Mouse (Mus musculus): ENCODE measurements around the gene Washc3. TPM values are rescaled to one million over a fixed set of nuclear protein-coding genes. Genes with fewer than 3 reads are reported as not detected.

Gene Washc3
- total and polyA plus RNA-seq, 2 experiments from 2014 or later, result 18.5 to 40.8 TPM

- Histone ChIP-seq H3K36me3 (ENCODE audit: insufficient read depth, low read length) (peaks cover 6% of the 10 kb centered on the region; the same call in 1 of the 2 replicates), H3K9me3 (ENCODE audit: low read length) (no peaks in the 10 kb centered on the region), H3K27me3 (ENCODE audit: insufficient read depth, low read length) (no peaks in the 10 kb centered on the region), H3K9ac (replicated peaks; ENCODE audit: low read length, poor library complexity, severe bottlenecking) (no peak overlapping the region), H3K27ac (ENCODE audit: low read depth, low read length) (no peak overlapping the region), H3K4me2 (ENCODE audit: low read depth, low read length, poor library complexity, severe bottlenecking) (no peak overlapping the region), H3K4me1 (ENCODE audit: insufficient read depth, low read length) (no peaks in the 10 kb centered on the region), H3K4me3 (ENCODE audit: low read depth, low read length) (no peak overlapping the region)
- no peak for TF ChIP-seq CTCF (IDR thresholded peaks at IDR 0.05)
- 94% methylated on average over 3 of the region's 3 CpGs for WGBS
- ATAC-seq (ENCODE audit: low FRiP score) (no peak), DNase-seq (ENCODE audit: low spot score) (no peak)
These were observed 17.3 kb downstream of the Washc3 start for GRCm38 (mm10) chr10:88218161-88218560.

DNA sequence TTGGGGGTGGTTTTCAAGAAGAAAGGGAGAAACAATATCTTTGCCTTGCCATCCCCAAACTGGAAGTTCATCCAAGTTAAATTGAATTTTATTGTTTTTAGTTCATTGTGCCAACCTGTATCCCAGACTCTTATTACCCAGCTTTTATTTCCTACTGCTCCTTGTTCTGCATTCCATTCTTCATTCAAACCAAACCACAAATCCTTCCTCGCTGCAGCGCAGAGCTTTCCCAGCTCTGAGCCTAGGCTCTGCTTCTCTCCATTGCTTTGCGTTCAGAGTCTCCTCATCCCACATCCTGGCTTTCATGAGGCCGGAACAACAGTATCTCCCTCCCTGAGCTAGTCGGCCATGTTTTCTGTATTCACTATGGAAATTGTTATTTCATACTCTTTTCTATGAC is 20.8 kb downstream of the Washc3 start:
- H3K27me3 ChIP-seq (ENCODE audit: insufficient read depth, low read length), result no peaks in the 10 kb centered on the region
- H3K9ac ChIP-seq (replicated peaks; ENCODE audit: low read length, poor library complexity, severe bottlenecking), result no peak overlapping the region
- no peak for DNase-seq (ENCODE audit: low spot score)
- H3K4me1 ChIP-seq (ENCODE audit: insufficient read depth, low read length), result no peaks in the 10 kb centered on the region
- no peak for TF ChIP-seq CTCF (IDR thresholded peaks at IDR 0.05)
- H3K9me3 ChIP-seq (ENCODE audit: low read length), result no peaks in the 10 kb centered on the region
- no peak overlapping the region for H3K4me3 ChIP-seq (ENCODE audit: low read depth, low read length)
- no peak for ATAC-seq (ENCODE audit: low FRiP score)
- WGBS, result 90% methylated on average over 5 of the region's 5 CpGs
- H3K27ac ChIP-seq (ENCODE audit: low read depth, low read length), result no peak overlapping the region
- H3K36me3 ChIP-seq (ENCODE audit: insufficient read depth, low read length), result peaks cover 6% of the 10 kb centered on the region; the same call in 1 of the 2 replicates
- H3K4me2 ChIP-seq (ENCODE audit: low read depth, low read length, poor library complexity, severe bottlenecking), result no peak overlapping the region

DNA sequence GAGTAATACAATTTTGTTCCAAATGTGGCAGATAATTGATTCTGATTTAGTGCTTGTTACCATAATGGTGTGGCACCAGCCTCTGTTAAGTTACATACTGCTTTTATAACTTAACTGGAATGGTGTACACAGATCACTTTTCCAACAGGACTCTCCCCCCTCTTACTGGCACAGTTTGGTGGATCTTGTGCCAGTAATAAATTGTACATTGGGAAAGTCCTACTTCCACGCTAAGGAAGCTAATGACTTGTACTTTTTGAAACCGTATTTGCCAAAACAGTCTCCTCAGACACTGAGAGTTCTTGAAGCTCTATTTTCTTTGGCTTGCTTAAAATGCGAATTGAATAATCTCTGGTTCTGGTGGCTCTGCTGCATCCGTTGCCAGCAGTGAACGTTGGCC is 24.5 kb downstream of the Washc3 start:
- no peaks in the 10 kb centered on the region for H3K9me3 ChIP-seq (ENCODE audit: low read length)
- no peaks in the 10 kb centered on the region for H3K27me3 ChIP-seq (ENCODE audit: insufficient read depth, low read length)
- peaks cover 9% of the 10 kb centered on the region; the same call in 1 of the 2 replicates for H3K36me3 ChIP-seq (ENCODE audit: insufficient read depth, low read length)
- no peak overlapping the region for H3K27ac ChIP-seq (ENCODE audit: low read depth, low read length)
- H3K9ac ChIP-seq (replicated peaks; ENCODE audit: low read length, poor library complexity, severe bottlenecking), result no peak overlapping the region
- no peak for ATAC-seq (ENCODE audit: low FRiP score)
- no peak for TF ChIP-seq CTCF (IDR thresholded peaks at IDR 0.05)
- no peaks in the 10 kb centered on the region for H3K4me1 ChIP-seq (ENCODE audit: insufficient read depth, low read length)
- H3K4me2 ChIP-seq (ENCODE audit: low read depth, low read length, poor library complexity, severe bottlenecking), result no peak overlapping the region
- WGBS, result 90% methylated on average over 5 of the region's 5 CpGs
- H3K4me3 ChIP-seq (ENCODE audit: low read depth, low read length), result no peak overlapping the region
- no peak for DNase-seq (ENCODE audit: low spot score)

DNA sequence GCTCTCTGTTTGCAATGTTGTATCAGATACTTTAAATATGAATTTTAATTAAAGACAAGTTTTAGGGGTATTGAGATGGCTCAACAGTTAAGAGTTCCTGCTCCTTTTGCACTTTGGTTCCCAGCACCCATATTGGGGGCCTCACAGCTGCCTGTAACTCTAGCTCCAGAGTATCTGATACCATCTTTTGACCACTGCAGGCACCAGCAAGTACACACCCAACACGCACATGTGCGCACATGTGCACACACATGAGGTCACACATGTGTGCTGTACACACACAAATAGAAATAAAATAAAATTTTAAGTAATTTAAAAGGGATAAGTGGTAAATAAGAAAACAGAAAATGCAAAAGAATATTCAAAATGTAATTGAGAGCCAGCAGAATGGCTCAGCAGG is 27.1 kb downstream of the Washc3 start:
- no peak overlapping the region for H3K4me3 ChIP-seq (ENCODE audit: low read depth, low read length)
- 100% methylated on average over 2 of the region's 2 CpGs for WGBS
- peaks cover 4% of the 10 kb centered on the region; the same call in 1 of the 2 replicates for H3K36me3 ChIP-seq (ENCODE audit: insufficient read depth, low read length)
- no peak overlapping the region for H3K9ac ChIP-seq (replicated peaks; ENCODE audit: low read length, poor library complexity, severe bottlenecking)
- no peaks in the 10 kb centered on the region for H3K9me3 ChIP-seq (ENCODE audit: low read length)
- TF ChIP-seq CTCF (IDR thresholded peaks at IDR 0.05), result no peak
- H3K27ac ChIP-seq (ENCODE audit: low read depth, low read length), result no peak overlapping the region
- H3K4me2 ChIP-seq (ENCODE audit: low read depth, low read length, poor library complexity, severe bottlenecking), result no peak overlapping the region
- no peaks in the 10 kb centered on the region for H3K27me3 ChIP-seq (ENCODE audit: insufficient read depth, low read length)
- no peaks in the 10 kb centered on the region for H3K4me1 ChIP-seq (ENCODE audit: insufficient read depth, low read length)
- ATAC-seq (ENCODE audit: low FRiP score) (no peak), DNase-seq (ENCODE audit: low spot score) (no peak)

DNA sequence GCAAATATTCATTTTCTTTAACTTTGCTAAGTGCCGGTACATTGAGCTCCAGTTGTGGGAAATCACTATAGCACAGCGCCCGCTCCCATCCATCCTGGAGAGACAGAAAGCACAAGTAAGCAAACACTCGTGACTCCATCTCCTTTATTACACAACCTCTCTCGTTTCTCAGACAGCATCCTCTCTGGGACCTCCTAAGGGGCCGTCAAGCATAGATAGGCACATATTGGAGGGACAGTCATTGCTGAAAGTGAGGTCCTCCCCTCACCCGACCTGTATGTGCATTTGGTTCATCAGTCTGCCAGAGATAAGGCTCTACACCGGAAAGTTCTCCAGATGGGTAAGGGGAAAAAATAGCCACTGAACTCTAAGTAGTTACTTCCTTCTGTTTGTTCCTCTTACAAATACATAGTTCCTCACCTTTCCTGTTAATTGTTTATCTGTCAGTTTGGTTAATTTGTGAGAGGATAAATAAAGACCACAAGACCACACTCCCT is 27.7 kb downstream of the Washc3 start:
- Histone ChIP-seq H3K4me3 (ENCODE audit: low read depth, low read length) (no peak overlapping the region), H3K9ac (replicated peaks; ENCODE audit: low read length, poor library complexity, severe bottlenecking) (no peak overlapping the region), H3K4me1 (ENCODE audit: insufficient read depth, low read length) (no peaks in the 10 kb centered on the region), H3K36me3 (ENCODE audit: insufficient read depth, low read length) (peaks cover 4% of the 10 kb centered on the region; the same call in 1 of the 2 replicates), H3K9me3 (ENCODE audit: low read length) (no peaks in the 10 kb centered on the region), H3K27ac (ENCODE audit: low read depth, low read length) (no peak overlapping the region), H3K27me3 (ENCODE audit: insufficient read depth, low read length) (no peaks in the 10 kb centered on the region), H3K4me2 (ENCODE audit: low read depth, low read length, poor library complexity, severe bottlenecking) (no peak overlapping the region)
- ATAC-seq (ENCODE audit: low FRiP score) (no peak), DNase-seq (ENCODE audit: low spot score) (no peak)
- no peak for TF ChIP-seq CTCF (IDR thresholded peaks at IDR 0.05)
- 84% methylated on average over 8 of the region's 8 CpGs for WGBS

GRCm38 (mm10) chr10:88231671-88232070 is 30.8 kb downstream of the Washc3 start:
- no peaks in the 10 kb centered on the region for H3K9me3 ChIP-seq (ENCODE audit: low read length)
- 79% methylated on average over 8 of the region's 8 CpGs for WGBS
- no peak overlapping the region for H3K9ac ChIP-seq (replicated peaks; ENCODE audit: low read length, poor library complexity, severe bottlenecking)
- H3K27me3 ChIP-seq (ENCODE audit: insufficient read depth, low read length), result no peaks in the 10 kb centered on the region
- no peak overlapping the region for H3K4me3 ChIP-seq (ENCODE audit: low read depth, low read length)
- H3K27ac ChIP-seq (ENCODE audit: low read depth, low read length), result no peak overlapping the region
- DNase-seq (ENCODE audit: low spot score) (no peak), ATAC-seq (ENCODE audit: low FRiP score) (no peak)
- no peak for TF ChIP-seq CTCF (IDR thresholded peaks at IDR 0.05)
- peaks cover 9% of the 10 kb centered on the region for H3K36me3 ChIP-seq (ENCODE audit: insufficient read depth, low read length)
- no peaks in the 10 kb centered on the region for H3K4me1 ChIP-seq (ENCODE audit: insufficient read depth, low read length)
- no peak overlapping the region for H3K4me2 ChIP-seq (ENCODE audit: low read depth, low read length, poor library complexity, severe bottlenecking)
